Mouse (Mus musculus) G1E (cell line): ENCODE results near the gene Cnep1r1.

Source experiments
- CTCF ChIP-seq: IDR thresholded peaks from 2 replicates; pipeline ENCODE4 v1.5.1; 2012; ENCODE audit warnings: low read depth, low read length, inconsistent platforms, mixed read lengths
- GATA1 ChIP-seq: IDR thresholded peaks from 2 replicates; pipeline ENCODE4 v1.6.1; 2012; ENCODE audit warnings: borderline replicate concordance, low read length, inconsistent platforms, mixed read lengths
- GATA2 ChIP-seq: IDR thresholded peaks from 2 replicates; pipeline ENCODE4 v1.6.1; 2012; ENCODE audit warnings: low read depth, low read length, inconsistent platforms, borderline replicate concordance
- POLR2AphosphoS5 ChIP-seq: IDR thresholded peaks from 2 replicates; pipeline ENCODE4 v1.6.1; 2012; ENCODE audit warnings: low read depth, low read length, inconsistent platforms; ENCODE audit not compliant: insufficient replicate concordance
- TAL1 ChIP-seq: conservative IDR thresholded peaks from 2 replicates; pipeline ENCODE4 v1.6.1; 2012; ENCODE audit warnings: low read depth, low read length, inconsistent platforms, mixed read lengths

GRCm38 (mm10) chr8:88139256-88139655, 20.7 kb downstream of the Cnep1r1 start:
- no peak for TF ChIP-seq GATA1
- TF ChIP-seq CTCF, result no peak
- TF ChIP-seq TAL1, result no peak
- TF ChIP-seq POLR2AphosphoS5, result no peak
- TF ChIP-seq GATA2, result no peak
